Mouse (Mus musculus) liver (tissue): Measurements from ENCODE around the gene Unk.

Source experiments
- DNase-seq: peaks from one replicate; pipeline ENCODE4 v3.0.0-alpha.2; 2020; ENCODE audit warnings: mixed read lengths

Gene Unk

DNA sequence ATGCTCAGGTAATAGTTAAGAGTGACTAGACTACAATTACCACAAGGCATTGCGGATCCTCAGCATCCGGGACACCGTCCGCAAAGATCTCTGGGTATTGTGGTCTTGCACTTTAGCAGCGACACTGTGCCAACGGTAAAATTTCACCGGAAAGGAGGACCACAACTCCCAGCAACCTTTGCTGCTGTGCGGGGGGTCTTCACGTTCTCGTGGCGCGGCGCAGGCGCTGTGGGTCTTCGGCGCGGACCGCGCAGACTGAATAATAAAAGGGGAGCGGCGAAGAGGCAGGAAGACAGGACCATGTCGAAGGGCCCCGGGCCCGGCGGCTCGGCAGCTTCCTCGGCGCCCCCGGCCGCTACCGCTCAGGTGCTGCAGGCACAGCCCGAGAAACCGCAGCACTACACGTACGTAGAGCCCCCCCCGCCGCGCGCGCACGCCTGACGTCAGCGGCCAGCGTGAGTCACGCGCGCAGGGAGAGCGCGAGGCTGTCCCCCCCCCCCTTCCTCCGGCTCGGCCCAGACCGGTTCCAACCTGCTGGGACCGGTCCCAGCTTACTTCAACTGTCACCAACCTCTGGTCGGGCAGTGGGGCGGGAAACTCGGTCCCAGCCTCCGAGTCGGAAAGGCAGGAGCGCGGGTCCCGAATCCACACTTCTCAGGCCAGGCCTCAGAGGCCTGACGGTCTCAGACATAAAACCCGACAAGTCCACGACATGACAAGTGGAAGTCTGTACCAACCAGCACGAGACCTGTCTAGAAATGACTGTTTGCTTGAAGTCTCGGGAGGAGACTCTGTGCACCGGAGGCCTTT lies at the start of gene Unk:
Gene Unk (plus strand): TSS at position 235 of the 810 bp plus-strand sequence.
- peak; percentile 94 for DNase-seq

DNA sequence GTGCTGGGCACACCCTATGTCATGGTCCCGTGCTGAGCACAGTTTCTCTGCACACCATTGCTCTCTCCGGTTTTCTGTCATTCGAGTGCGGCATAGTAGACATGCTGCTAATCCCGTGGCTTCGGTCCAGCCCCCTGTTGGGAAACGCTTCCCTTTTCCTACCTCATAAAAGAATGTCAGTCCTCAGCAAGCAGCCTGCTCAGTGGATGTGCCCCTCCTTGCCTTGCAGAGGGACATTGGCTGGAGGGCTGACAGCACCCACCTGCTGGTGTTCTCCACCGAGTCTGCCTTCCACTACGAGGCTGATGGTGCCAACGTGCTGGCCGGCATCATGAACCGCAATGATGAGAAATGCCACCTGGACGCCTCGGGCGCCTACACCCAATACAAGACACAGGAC lies 47.6 kb upstream of the Unk start:
- DNase-seq, result no peak

DNA sequence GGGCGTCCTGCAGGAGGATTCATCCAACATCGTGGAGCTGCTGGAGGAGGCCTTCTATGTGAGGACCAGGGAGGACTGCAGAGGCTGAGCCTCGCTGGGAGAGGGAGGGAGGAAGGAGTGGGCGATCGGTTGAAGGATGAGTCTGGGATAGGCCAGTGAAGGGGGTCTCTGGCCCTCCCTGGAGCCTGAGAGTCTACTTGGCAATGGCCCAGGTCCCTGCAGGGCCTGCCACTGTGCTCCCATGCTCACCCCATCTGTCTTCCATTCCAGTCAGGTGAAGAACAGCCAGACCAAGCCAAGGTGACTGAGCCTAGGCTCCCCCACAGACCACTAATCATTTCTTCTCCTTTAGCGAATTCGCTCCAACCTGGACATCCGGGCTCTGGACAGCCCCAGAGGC lies 46.8 kb upstream of the Unk start:
- no peak for DNase-seq

DNA sequence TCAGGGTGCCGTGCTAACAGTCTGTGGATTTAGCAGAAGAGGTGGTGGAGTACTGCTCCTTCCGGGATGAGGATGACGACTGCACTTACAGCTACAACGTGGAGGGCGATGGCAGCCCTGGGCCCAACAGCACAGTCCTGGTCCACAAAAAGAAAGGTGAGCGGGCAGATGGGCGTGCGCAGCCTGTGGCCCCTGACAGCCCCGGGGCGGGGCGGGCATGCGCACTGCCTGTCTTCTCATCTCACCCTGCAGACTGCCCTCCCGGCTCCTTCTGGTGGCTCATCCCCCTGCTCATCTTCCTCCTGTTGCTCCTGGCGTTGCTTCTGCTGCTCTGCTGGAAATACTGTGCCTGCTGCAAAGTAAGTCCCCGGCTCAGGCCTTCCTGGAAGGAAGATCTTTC lies 40.4 kb upstream of the Unk start:
- peak; percentile 30 for DNase-seq

DNA sequence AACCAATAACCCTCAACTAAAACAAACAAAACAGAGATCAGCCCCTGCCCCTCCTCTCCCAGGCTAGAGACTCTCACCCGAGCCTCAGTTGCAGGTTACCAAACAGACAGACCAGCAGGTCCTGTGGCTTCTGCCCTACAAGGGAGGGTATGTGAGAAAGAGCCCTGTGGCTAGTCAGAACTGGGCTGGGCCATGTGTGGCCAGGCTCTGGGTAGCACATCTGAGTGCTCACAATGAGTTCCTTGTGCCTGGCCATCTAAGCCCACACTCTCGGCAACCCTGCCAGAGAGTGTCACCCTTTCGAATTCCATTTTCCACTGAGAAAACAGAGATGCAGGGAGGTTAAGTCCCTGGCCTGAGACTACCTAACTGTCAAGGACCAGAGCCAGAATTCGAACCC lies 38.0 kb upstream of the Unk start:
- no peak for DNase-seq

DNA sequence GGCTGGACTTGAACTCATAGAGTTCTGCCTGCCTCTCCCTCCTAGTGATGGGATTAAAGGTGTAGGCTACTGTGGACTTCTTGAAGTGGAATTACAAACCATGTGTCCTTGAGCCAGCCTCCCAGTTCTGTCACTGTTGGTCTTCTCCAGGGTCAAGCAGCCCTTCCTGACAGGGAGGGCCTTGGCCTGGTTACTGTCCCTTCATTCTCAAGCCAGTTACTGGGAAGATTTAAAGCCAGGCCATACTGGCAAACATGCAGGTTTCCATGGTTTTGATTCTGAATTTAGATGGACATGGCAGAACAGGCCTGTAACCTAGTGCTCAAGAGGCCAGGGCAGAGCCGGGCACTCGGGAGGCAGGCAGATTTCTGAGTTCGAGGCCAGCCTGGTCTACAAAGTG lies 34.9 kb upstream of the Unk start:
- no peak for DNase-seq

DNA sequence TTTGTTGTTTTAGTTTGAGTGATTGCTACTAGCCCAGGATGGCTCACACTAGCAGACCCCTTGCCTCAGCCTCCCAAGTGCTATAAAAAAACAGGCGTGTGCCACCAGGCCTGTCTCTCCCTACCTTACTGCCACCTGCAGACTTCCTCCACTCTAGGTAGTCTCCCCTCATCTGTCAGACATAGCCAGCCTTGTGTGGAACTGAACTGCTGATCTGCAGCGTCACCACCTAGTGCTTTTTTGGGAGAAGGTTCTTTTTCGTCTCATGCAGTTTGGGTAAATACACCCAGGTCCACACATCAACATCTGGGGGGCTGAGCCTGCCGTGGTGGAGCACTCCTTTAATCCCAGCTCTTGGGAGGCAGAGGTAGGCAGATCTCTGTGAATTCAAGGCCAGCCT lies 33.1 kb upstream of the Unk start:
- DNase-seq, result no peak

DNA sequence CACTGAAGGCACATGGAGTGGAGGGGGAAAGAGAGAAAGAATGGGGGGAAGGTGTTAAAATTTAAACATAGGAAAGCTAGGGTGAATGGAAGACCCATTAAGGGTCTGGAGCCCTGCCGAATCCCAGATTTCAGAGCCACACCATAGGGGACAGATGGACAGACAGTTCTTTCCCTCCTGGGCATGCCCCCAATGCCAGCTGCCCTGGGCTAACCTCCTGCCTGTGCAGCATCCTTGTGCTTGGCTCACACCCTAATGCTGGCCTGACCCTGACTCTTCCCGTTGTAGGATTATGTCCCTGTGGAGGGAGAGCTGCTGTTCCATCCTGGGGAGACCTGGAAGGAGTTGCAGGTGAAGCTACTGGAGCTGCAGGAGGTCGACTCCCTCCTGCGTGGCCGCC lies 32.5 kb upstream of the Unk start:
- no peak for DNase-seq

DNA sequence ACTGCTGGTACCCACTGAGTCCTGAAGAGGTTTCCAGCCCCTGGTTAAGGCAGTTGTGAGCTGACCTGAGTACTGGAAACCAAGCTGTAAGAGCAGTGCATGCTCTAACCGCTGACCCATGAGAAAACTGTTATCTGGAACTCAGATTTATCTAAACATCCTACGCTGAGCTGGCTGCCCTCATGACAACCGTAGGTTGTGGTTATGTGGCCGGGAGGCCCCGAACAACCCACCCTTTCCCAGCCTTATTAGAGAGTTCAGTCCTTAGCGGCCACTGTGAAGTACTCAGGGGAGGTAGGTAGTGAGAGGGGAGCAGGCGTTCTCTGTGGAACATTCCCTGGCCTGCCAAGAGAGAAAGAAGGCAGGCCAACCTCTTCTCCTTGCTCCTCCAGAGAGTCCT lies 31.1 kb upstream of the Unk start:
- no peak for DNase-seq

DNA sequence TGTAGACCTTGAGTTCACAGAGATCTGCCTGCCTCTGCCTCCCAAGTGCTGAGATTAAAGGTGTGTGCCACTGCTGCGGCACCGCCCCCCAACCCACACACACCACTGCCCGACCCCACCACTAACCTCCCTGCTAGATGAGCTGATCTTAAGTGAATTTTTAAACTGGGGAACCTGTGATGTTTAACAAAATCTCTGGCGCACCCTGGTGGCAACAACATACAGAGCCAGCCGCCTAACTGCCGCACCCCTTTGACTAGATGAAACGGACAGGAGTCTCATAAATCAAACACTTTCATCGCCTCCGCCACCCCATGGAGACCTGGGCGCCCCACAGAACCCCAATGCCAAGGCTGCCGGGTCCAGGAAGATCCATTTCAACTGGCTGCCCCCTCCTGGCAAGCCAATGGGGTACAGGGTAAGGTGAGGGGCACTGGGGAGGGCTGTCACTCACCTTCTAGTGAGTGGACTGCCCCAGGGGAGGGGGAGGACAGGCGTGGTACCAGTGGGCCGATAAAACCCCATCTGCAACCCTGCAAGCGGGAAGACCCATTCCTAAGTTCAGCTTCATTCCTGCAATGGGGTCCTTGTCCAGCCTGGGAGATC lies 30.5 kb upstream of the Unk start:
- peak; percentile 79 for DNase-seq

DNA sequence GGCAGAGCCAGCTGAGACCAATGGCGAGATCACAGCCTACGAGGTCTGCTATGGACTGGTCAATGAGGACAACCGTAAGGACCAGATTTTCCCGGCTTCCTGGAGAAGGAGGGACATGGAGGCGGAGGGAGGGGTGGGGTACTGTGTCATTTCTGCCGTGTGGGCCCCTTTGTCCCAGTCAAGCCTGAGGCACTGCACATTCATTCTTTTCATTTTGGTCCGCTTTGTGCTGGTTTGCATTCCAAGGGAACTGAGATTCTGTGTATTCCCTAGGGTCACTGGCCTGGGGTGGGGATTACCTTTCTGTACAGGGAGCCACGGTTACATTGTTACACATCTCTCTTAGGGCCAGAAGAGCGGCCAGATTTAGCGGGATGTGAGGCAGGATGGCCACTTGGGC lies 29.5 kb upstream of the Unk start:
- DNase-seq, result no peak

DNA sequence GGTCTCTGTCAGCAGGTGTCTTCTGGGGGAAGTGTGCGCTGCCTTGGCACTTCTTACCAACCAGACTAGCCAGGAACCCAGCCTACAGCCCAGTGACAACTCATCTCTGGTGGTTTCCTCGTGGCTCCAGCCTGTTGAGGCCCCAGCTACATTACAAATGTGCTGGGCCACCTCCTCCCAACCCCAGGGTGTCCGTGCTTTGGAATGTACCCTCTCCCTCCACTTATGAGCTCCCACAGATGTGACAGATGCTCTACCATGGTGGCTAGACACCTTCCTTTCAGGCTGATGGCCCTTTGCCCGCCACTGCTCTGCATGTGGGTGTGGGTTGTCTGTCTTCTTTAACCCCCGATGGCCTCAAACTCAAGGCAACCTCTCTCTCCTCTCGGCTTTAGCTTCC lies 28.4 kb upstream of the Unk start:
- no peak for DNase-seq

DNA sequence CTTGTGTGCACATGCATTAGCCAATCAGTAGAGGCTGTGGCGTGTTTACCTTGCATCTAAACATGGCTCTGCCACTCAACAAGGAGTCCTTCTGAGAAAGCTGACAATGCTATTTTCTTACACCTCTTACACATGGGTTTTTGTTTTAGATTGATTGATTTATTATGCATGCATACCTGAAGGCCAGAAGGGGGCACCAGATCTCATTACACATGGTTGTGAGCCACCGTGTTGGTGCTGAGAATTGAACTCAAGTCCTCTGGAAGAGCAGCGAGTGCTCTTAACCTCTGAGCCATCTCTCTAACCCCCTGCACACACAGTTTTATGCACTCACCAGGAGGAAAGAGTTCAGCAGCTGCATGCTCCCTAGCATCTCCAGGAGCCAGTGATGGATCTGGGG lies 27.2 kb upstream of the Unk start:
- DNase-seq, result no peak

DNA sequence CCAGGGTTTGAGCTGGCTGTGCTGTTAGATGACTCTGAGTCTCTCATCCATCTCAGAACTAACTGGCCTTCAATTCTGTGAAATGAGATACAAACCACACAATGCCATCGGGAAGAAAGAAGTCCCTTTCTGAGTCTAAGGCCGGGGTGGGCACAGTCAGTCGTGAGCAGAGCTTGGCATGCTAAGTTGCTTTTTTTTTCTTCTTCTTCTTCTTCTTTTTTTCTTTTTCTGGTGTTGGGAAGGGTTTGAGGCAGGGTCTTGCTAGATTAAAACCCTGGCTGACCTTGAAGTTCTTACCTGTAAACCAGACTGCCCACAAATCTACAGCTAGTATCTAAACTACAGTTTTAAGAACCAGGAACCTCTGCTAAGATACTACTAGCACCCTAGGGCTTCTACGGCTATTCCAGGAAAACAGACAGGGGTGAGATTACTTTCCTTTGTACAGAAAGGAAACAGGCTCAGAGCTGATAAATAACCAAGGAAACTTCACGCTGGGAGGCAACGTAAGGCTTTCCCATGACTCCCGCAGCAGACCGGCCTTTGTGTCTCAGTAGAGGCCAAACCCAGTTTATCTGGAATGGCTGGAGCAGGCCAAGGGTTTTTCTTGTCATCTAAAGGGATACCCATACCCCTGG lies 25.8 kb upstream of the Unk start:
- no peak for DNase-seq

DNA sequence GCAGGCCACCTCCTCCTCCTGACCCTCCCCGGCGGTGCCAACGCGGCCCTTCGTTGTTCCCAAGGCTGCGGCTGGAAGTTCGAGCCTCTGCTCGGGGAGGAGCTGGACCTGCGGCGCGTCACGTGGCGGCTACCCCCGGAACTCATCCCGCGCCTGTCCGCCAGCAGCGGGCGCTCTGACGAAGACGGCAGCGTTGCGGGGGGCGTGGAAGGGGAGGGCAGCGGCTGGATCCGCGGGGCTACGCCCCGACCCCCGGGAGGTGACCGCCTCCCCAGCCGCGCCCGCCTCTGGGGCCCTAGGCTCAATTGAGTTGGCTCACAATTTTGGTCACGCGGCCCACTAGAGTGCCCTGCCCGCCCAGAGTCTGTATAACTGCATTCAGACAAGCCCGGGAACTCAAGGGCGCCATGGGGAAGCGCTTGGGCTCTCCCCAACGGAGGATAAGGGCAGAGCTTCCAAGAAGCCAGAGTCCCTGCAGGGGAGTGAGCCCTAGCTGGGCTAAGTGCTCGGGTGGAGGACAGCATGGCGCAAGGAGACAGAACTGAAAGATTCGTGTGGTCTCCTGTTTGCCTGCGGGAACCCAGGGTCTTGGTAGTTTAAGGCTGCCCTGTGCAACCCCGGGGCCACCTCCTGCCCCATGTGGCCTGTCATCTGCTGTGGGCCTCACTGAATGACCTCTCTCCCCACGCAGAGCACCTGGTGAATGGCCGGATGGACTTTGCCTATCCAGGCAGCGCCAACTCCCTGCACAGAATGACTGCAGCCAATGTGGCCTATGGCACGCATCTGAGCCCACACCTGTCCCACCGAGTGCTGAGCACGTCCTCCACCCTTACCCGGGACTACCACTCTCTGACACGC lies 25.1 kb upstream of the Unk start:
- DNase-seq, result peak; percentile 89

DNA sequence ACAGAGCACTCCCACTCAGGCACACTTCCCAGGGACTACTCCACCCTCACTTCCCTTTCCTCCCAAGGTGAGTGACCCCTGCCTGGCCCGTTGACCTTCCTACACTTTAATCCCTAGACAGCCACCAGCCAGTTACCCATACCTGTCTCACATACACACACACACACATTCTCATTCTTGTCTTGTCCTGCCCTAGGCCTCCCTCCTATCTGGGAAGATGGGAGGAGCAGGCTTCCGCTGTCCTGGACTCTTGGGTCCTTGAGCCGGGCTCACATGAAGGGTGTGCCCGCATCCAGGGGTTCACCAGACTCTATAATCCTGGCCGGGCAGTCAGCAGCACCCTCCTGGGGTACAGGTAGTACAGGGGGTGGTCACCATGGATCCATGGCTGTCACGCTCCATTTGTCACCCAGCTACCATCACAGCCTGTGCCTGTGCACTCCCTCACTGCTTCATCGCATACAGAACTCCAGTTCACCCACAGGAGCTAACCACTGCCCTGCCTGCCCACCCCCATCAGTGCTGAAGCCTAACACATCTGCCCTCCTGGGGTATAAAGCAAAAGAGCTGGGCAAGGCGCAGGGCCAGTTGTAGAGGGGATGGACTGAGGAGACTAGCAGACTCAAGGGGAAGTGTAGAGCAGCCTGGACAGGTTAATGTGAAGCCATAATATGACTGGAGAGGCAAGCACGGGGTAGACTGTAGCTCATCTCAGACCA lies 24.3 kb upstream of the Unk start:
- DNase-seq, result no peak

DNA sequence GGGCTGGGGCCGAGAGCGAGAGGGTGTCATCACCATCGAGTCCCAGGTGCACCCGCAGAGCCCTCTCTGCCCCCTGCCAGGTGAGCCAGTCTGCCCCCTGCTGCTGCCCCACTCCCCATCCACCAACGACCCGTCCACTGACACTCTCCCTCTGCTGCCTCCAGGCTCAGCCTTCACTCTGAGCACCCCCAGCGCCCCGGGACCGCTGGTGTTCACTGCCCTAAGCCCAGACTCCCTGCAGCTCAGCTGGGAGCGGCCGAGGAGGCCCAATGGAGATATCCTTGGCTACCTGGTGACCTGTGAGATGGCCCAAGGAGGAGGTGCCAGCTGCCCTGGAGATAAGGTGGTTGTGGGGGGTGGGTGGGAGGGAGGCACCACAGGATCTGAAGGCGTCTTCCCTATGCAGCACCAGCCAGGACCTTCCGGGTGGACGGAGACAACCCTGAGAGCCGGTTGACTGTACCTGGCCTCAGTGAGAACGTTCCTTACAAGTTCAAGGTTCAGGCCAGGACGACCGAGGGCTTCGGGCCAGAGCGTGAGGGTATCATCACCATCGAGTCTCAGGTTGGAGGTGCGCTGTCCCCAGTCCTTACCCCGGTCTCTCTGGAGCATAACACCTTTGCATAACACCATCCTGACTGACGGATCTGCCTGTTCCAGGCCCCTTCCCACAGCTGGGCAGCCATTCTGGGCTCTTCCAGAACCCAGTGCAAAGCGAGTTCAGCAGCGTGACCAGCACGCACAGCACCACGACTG lies 22.8 kb upstream of the Unk start:
- DNase-seq, result no peak

DNA sequence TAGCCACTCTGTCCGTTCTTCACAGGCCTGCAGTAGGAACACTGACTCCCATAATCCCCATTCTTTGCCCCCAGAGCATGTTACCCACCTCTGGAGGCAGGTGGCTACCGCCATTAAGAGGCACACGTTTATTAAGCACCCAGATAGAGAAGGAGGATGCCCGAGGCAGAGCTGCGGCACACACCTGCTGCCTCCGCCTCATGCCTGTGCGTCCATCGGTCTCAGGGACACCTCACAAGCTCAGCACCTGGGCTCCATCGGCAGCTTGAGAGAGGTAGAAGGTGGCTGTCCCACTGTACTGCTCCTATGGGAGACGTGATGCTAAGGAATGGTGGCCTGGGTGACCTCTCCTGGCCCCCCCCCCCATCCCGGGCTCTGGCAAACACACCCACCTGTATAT lies 21.7 kb upstream of the Unk start:
- DNase-seq, result no peak

DNA sequence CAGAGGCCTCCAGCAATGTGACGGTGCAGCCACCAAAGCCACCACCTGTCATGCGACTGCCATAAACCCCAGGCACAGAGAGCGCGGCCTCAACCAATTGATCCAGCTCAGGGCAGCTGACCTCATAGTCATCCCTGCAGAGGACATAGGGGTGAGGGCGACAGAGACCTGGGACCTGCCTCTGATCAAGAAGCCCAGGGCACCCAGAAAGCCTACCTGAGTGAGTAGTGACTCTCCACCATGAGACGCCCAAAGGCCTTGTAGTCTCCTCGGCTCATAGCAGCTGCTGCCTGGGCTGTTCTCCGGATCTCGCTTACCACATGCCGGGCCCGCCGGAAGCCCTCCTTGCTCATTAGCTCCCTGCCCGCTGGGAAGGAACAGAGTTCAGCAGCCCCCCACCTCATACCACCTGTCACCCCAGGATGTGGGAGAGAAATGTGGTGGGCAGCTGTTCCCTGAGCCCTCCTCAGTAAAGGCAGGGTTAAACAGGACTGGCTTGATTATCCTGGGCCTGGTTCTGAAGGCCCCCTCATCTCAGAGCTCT lies 21.2 kb upstream of the Unk start:
- no peak for DNase-seq

DNA sequence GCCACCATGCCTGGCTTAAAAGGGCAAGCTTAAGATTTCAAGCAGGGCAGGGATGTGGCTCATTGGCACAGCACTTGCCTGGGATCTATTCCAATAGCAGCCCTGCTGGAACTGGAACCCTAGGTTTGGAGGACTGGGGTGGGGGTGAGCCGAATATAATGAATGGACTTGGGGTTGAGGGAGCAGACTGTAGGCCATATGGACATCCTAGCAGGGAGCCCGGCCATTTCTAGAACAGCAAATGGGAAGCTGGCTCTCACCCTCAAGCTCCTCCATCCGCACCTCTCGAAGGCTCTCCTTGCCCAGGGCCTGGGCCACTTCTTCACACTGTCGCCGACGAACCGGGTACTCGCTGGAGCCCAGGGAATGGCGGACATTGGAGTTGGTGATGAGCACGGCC lies 20.5 kb upstream of the Unk start:
- no peak for DNase-seq

DNA sequence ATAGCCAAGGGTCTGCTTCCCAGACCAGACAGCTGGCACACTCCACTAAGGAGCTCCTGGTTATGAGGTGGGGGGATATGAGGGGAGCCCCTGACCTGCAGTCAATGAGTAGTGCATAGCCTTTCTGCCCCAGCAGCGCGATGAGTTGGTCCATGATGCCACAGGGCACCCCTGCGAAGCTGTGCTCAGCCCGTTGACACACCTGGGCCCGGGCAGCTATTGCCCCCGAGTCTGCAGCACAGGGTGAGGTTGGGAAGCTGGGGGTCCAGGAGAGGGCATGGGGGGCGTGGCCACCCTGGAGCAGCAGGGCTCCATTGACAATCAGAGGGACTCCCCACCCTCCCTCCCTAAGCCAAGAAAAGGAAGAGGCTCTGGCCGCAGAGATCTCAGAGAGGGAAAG lies 20.0 kb upstream of the Unk start:
- DNase-seq, result no peak

DNA sequence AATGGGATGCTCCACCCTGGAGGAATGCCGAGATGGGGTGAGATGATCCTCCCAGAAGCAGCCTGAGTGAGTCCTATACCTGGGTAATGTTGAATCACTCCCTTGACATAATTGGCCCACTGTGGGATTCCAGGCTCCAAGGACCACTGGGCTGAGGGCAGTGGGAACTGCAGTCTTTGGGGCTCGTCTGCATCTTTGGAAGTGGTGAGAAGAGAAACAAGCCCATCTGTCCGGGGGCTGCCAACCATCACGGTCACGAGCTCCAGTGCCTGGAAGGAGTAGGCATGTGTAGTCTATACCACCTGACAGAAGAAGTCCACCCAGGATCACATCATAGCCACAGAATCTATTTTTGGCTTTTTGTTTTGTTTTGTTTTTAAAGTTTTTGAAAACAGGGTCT lies 19.2 kb upstream of the Unk start:
- DNase-seq, result no peak
